Mouse (Mus musculus) thymus, adult 18-20 months (tissue): Measurements from ENCODE around the gene Smyd3.

ENCODE experiments used
- DNase-seq, 2 experiments: peaks; one replicate each; pipeline ENCODE4 v3.0.0; 2022; ENCODE audit warnings: mixed read lengths in 2 of 2

The Smyd3 gene

DNA sequence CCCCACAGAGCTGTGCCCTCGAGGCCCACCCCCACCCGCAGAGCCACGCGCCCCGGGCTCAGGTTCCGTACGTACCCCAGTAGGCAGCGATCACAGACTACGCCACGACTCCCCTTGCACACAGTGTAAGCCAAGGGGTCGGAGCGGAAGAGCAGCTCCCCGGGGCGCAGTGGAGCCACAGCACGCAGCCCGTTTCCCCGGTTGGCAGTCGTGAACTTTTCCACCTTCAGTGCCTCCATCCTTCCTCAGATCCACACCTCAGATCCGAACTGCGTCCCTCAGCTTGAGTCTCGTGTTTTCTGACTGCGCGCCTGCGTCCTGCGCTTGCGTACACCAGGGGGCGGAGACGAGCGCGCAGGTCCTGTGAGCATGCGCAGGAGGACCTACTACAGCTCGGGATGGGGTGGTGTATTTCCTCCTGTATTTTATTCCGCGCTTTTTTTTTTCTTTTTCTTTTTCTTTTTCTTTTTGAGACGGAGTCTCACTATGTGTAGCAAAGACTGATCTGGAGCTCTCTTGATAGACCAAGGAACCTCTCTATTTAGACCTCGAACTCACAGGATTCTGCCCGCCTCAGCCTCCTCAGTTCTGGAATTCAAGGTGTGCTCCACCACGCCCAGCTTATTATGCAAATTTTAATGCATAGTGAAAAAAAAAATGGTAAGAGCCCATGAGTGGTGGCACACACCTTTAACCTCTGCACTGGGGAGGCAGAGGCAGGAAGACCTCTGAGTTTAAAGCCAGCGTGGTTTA is at the start of gene Smyd3:
Gene Smyd3, minus strand, starts transcription at position 329 of the 753 bp plus-strand sequence.
- DNase-seq = peak; percentile 73 to 81

DNA sequence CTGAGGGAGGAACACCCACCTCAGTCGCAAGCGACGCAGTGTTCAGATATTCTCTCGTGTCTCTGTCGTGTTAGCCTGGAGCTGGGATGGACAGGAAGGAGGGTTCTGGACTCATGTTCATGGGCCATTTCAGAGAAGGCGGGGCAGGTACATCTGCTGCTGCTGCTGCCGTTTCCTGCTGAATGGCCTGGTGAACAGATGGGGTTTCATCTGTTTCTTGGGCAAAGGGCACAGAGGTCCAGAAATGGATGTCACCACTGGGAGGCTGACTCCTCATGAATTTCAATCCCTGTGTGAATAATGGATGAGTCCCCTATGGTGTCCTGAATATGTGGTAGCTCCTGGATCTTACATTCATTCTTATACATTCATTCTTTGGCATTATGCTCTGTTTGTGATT is 49.7 kb upstream of the Smyd3 start:
- no peak for DNase-seq

GRCm38 (mm10) chr1:179563926-179564325 is 46.1 kb upstream of the Smyd3 start:
- DNase-seq = no peak

- DNase-seq = no peak
Observed at GRCm38 (mm10) chr1:179563211-179563610, 45.4 kb upstream of the Smyd3 start.

DNA sequence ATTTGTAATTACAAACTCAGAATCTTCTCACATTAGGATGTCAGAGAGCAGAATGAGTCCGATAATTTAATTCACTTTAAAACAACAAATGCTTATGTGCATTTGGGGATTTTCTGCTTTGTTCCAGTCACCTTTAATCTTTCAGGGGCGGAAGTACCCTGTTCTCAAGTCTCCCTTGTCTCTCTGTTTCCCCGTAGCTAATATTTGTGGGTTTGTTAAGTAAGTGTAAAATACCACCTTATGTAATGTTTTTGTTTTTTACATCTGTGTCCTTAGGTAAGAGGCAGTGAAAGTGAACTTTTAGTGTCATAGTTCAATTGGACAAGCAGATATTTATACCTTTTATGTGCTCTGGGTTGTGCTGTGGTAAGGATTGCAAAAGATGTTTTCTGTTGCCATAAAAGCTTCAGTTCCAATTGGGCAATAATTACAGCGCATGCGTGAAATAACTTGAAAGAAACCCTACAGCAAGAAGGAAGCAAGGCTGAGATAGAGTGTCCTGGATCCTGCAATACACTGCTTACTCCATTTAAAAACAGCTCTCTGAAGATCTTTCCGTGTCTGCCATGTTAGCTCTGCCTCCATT is 43.1 kb upstream of the Smyd3 start:
- DNase-seq = no peak

- no peak for DNase-seq
Observed at GRCm38 (mm10) chr1:179559446-179560194, 41.8 kb upstream of the Smyd3 start.

DNA sequence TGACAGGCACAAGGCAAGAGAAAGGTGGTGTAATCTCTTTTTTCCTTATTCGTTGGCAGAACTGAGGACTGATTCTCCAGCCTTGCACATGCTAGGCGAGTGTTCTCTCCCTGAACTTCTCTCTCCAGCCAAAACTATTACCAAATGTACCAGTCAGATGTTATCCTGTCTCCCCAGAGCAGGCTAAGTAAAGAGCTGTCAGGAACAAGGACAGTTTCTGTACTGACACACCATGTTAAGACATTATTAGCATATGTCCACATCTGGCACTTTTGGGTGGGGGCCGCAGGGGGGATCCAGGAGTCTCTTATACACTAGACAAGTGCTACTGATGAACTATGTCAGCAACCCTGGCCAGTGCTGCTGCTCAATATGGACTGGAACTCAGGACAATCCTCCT is 39.1 kb upstream of the Smyd3 start:
- no peak for DNase-seq

- no peak for DNase-seq
Observed at GRCm38 (mm10) chr1:179553949-179554347, 36.1 kb upstream of the Smyd3 start.

- no peak for DNase-seq
Observed at GRCm38 (mm10) chr1:179553197-179553948, 35.5 kb upstream of the Smyd3 start.

GRCm38 (mm10) chr1:179552751-179553150 is 34.9 kb upstream of the Smyd3 start:
- DNase-seq = no peak

- DNase-seq = no peak
Observed at GRCm38 (mm10) chr1:179551921-179552320, 34.1 kb upstream of the Smyd3 start.

DNA sequence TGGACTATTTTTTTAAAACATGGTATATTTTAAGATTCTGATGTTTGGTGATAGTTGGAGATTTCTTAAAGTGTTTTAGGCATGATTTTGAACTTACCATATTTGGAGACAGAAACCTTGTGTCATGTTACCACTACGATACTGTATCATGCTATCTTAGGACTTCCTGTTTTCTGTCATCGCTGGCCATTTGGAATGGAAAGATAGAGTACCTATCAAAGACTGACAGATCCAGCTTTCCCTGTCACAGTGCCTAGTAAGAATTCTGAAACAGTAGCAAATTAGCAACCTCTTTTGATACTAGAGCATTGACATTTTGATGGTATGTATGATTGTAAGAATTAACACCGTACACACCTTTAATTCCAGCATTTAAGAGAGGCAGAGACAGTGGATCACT is 33.5 kb upstream of the Smyd3 start:
- DNase-seq = no peak

DNA sequence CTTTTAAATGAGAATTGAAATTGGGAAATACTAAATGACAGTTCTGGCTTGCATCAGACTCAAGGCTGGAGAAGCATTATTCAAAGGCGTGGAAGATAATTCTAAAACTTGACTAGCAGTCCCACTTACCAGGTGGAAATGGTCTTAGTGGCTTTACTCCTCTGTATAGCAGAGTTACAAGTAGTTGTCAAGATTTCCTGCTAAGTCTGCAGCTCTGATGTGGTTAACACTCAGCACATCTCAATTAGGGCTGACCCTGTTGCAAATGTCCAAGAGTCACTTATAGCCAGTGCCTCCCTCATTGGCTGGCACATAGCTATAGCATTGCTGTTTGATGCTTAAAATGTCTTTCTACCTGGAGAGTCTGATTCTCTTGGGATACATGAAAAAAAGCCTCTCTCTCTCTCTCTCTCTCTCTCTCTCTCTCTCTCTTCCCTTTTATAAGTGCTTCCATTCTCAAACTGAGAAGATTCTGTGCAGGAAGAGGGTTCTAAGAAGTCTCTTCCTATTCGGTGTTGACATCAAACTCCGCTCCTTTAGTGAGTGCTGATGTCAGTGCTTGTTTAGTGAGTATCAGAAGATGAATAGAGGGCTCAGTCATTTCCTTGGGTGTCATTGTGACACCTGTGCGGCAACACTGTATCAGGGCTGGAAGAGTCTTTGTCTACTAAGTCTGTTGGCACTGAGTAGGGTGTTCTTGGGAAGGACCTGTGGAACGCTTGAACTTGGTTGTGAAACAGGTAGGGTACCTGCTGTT is 31.3 kb upstream of the Smyd3 start:
- DNase-seq = peak in 1 of 2 experiments; percentile 32

DNA sequence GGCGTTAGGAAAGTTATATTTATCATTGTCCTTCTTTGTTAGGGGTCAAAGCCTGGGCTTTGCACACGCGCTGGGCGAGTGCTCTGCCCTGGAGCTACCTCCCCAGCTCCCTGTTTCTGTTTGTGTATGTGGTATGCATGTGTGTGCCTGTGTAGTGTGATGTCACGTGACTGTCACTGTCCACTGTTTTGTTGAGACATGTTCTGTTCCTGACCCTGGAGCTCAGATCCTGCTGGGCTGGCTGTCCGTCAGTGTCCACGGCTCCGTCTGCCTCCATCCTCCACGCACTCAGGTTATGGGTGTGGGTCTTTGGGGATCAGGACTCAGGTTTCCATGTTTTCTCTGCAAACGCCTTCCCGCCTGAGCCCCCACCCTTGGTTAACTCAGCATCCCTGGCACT is 30.4 kb upstream of the Smyd3 start:
- peak in 1 of 2 experiments; percentile 16 for DNase-seq

- no peak for DNase-seq
Observed at GRCm38 (mm10) chr1:179547176-179547575, 29.3 kb upstream of the Smyd3 start.

DNA sequence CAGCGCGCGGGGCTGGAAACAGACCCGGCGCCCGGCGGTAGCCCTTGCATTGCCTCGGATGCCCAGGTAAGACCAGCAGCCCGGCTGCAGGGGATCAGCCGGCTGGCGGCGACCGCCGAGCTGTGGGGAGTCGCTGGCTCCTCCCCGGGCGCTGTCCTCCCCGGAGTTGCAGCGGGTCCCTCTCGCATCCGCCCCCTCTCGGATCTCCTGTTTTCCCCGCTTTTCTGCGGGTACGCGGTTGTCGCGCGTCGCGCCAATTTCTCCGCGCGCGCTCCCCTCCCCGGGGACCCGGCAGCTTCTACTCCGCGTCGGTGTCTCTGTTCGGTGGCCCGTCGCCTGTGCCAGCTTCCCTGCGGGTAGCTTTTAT is 28.7 kb upstream of the Smyd3 start:
- DNase-seq = no peak

DNA sequence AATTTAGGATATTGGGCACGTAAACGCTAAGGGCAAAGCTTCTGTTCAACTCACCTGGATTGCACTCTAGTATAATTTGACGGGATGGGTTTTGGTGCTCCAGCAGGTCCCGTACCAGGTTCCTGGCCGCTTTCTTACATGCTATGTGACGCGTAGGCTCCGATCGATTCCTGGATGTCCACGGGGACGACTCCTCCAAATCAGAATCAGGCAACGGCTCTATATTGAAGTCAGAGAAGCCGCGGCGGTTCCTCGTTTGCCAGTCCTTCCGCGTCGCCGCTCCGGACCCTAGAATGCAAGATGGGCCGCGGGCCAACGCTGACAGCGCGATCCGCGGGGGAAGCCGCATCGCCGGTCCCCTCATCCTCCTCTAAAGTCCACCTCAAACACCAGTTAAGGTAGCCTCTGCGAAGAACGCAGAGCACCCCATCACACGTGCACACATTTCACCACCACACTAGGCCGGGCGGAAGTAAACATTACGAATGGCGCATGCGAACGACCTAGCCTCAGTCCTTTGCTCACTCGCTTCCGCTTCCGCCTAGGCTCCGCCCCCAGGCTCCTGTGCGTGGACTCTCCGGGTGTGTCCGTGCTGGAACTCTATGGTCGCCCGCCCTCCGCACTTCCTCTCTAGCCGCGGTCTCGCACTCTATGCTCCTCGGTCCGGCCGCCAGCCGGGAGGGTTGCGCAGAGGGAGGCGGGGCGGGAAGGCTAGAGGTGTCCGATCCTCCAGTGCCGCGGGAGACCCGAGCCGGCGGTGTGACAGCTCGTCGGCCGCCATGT is 28.1 kb upstream of the Smyd3 start, which contains the start of the genes Tfb2m and Cnst:
Gene Tfb2m, minus strand, starts transcription at position 500 of the 783 bp plus-strand sequence.
Gene Cnst, plus strand, starts transcription at position 603 of the 783 bp plus-strand sequence.
- DNase-seq = peak; percentile 97 to 98

- DNase-seq = no peak
Observed at GRCm38 (mm10) chr1:179541502-179541901, 23.7 kb upstream of the Smyd3 start.

DNA sequence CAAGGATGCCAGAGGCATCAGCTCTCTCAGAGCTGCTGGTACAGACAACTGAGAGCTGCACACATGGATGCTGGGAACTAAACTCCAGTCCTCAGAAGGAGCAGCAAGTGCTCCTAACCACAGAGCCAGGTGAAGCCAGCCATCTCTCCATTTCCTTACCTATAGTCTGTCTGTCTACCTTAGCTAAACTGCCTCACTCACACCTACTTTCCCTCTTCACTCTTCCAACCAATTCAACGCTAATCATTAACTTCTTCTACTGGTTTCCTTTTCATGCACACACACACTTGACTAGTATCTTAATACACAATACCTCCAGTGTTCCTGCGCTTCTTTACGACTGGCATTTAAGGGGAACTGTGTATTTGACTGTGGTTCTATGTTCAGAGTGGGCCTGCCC is 22.0 kb upstream of the Smyd3 start:
- no peak for DNase-seq

DNA sequence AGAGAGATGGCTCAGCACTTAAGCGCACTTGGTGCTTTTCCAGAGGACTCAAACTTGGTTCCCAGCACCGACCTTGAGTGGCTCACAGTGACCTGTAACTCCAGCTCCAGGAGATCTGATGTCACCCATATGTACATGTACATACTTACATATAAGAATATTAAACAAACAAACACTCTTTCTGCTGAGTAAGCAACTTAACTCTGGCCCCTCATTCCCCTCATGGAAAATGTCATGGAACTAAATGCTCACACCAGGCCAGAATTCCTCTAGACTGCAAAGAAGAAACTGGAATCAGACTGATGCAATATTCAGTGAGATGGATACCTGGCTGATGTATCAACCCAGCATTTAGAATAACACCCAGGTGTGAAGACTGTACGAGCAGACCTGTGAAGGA is 21.2 kb upstream of the Smyd3 start:
- no peak for DNase-seq

- peak; percentile 16 to 47 for DNase-seq
Observed at GRCm38 (mm10) chr1:179519901-179520300, 2.1 kb upstream of the Smyd3 start.
